Mouse (Mus musculus): ENCODE measurements at regions not wholly inside any gene's neighbourhood (a gene's known extent, or its start where the extent isn't known, plus 50 kb on each side); places are given as distances from the start of the nearest gene placed in this dataset.

- H3K36me3 ChIP-seq (replicated peaks), result no peaks in the 10 kb centered on the region
- DNase-seq (ENCODE audit: low spot score) (no peak), ATAC-seq (ENCODE audit: extremely low read depth, insufficient number of reproducible peaks, low FRiP score, poor library complexity, severe bottlenecking) (no peak)
- no peaks in the 10 kb centered on the region for H3K4me1 ChIP-seq (ENCODE audit: insufficient read depth, low read depth, low read length)
- no peak for TF ChIP-seq GATA1 (IDR thresholded peaks at IDR 0.05; ENCODE audit: borderline replicate concordance, low read length)
- 0 out of 2 replicates have a peak, but pooled peaks cover 4% of the 10 kb centered on the region for H3K27me3 ChIP-seq (ENCODE audit: insufficient read depth, low read length)
- H3K9me3 ChIP-seq (replicated peaks), result no peaks in the 10 kb centered on the region
- no peak overlapping the region for H3K4me3 ChIP-seq (ENCODE audit: low read depth, low read length)
Observed at GRCm38 (mm10) chr1:73337401-73337800, 321.7 kb upstream of the Tnp1 start.

DNA sequence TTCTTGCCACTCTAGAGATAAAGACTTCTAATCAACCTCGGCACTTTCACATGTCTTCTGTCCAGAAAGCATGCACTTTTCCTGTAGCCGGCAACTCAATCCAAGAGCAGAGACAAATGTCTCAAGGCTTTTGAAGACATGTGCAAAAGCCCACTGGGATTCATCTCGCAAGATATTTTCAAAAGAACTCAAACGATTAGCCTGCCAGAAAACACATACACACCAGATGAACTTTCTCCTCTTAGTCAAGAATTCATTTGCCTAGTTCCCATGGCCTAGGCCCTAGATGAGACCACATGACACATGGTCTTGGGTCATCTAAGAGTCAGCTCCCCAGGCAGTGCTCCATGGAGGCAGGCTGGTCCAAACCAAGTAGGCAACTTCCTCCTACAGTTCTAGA is 293.8 kb upstream of the Tnp1 start:
- TF ChIP-seq POLR2AphosphoS5 (IDR thresholded peaks at IDR 0.05; ENCODE audit: insufficient replicate concordance, low read depth, low read length) (no peak), GATA1 (IDR thresholded peaks at IDR 0.05; ENCODE audit: borderline replicate concordance, low read length) (no peak), TAL1 (conservative IDR thresholded peaks at IDR 0.05; ENCODE audit: low read depth, low read length) (no peak), GATA2 (IDR thresholded peaks at IDR 0.05; ENCODE audit: borderline replicate concordance, low read depth, low read length) (no peak), CTCF (IDR thresholded peaks at IDR 0.05; ENCODE audit: low read depth, low read length) (no peak)
- no peak for ATAC-seq (ENCODE audit: extremely low read depth, insufficient number of reproducible peaks, low FRiP score, poor library complexity, severe bottlenecking)
- no peaks in the 10 kb centered on the region for H3K9me3 ChIP-seq (replicated peaks)
- no peaks in the 10 kb centered on the region for H3K4me1 ChIP-seq (ENCODE audit: insufficient read depth, low read depth, low read length)
- no peak overlapping the region for H3K4me3 ChIP-seq (ENCODE audit: low read depth, low read length)
- no peak for DNase-seq (ENCODE audit: low spot score)
- H3K36me3 ChIP-seq (replicated peaks), result no peaks in the 10 kb centered on the region
- H3K27me3 ChIP-seq (ENCODE audit: insufficient read depth, low read length), result peaks cover 10% of the 10 kb centered on the region

GRCm38 (mm10) chr1:73308420-73308819 is 292.7 kb upstream of the Tnp1 start:
- no peak for TF ChIP-seq POLR2AphosphoS5 (IDR thresholded peaks at IDR 0.05; ENCODE audit: insufficient replicate concordance, low read depth, low read length)
- TF ChIP-seq GATA2 (IDR thresholded peaks at IDR 0.05; ENCODE audit: borderline replicate concordance, low read depth, low read length), result no peak
- TF ChIP-seq GATA1 (IDR thresholded peaks at IDR 0.05; ENCODE audit: borderline replicate concordance, low read length), result no peak
- no peak for TF ChIP-seq TAL1 (conservative IDR thresholded peaks at IDR 0.05; ENCODE audit: low read depth, low read length)
- TF ChIP-seq CTCF (IDR thresholded peaks at IDR 0.05; ENCODE audit: low read depth, low read length), result no peak

GRCm38 (mm10) chr1:73307194-73307593 is 291.5 kb upstream of the Tnp1 start:
- DNase-seq (ENCODE audit: low spot score) (no peak), ATAC-seq (ENCODE audit: extremely low read depth, insufficient number of reproducible peaks, low FRiP score, poor library complexity, severe bottlenecking) (no peak)
- H3K36me3 ChIP-seq (replicated peaks), result no peaks in the 10 kb centered on the region
- 0 out of 2 replicates have a peak, but pooled peaks cover 3% of the 10 kb centered on the region for H3K27me3 ChIP-seq (ENCODE audit: insufficient read depth, low read length)
- no peaks in the 10 kb centered on the region for H3K4me1 ChIP-seq (ENCODE audit: insufficient read depth, low read depth, low read length)
- H3K4me3 ChIP-seq (ENCODE audit: low read depth, low read length), result no peak overlapping the region
- no peaks in the 10 kb centered on the region for H3K9me3 ChIP-seq (replicated peaks)
- TF ChIP-seq TAL1 (conservative IDR thresholded peaks at IDR 0.05; ENCODE audit: low read depth, low read length), result no peak
- no peak for TF ChIP-seq CTCF (IDR thresholded peaks at IDR 0.05; ENCODE audit: low read depth, low read length)
- no peak for TF ChIP-seq GATA1 (IDR thresholded peaks at IDR 0.05; ENCODE audit: borderline replicate concordance, low read length)
- TF ChIP-seq GATA2 (IDR thresholded peaks at IDR 0.05; ENCODE audit: borderline replicate concordance, low read depth, low read length), result no peak
- TF ChIP-seq POLR2AphosphoS5 (IDR thresholded peaks at IDR 0.05; ENCODE audit: insufficient replicate concordance, low read depth, low read length), result no peak

More at GRCm38 (mm10) chr1:73308420-73308819, 292.7 kb upstream of the Tnp1 start:
- H3K4me1 ChIP-seq (ENCODE audit: insufficient read depth, low read depth, low read length), result no peaks in the 10 kb centered on the region
- no peak overlapping the region for H3K4me3 ChIP-seq (ENCODE audit: low read depth, low read length)
- DNase-seq (ENCODE audit: low spot score), result no peak
- ATAC-seq (ENCODE audit: extremely low read depth, insufficient number of reproducible peaks, low FRiP score, poor library complexity, severe bottlenecking), result no peak
- H3K36me3 ChIP-seq (replicated peaks), result no peaks in the 10 kb centered on the region
- no peaks in the 10 kb centered on the region for H3K9me3 ChIP-seq (replicated peaks)
- H3K27me3 ChIP-seq (ENCODE audit: insufficient read depth, low read length), result peaks cover 7% of the 10 kb centered on the region

- H3K4me3 ChIP-seq (ENCODE audit: low read depth, low read length), result no peak overlapping the region
- H3K36me3 ChIP-seq (replicated peaks), result no peaks in the 10 kb centered on the region
- ATAC-seq (ENCODE audit: extremely low read depth, insufficient number of reproducible peaks, low FRiP score, poor library complexity, severe bottlenecking), result no peak
- 0 out of 2 replicates have a peak, but pooled peaks cover 3% of the 10 kb centered on the region for H3K27me3 ChIP-seq (ENCODE audit: insufficient read depth, low read length)
- DNase-seq (ENCODE audit: low spot score), result no peak
- no peaks in the 10 kb centered on the region for H3K4me1 ChIP-seq (ENCODE audit: insufficient read depth, low read depth, low read length)
- no peaks in the 10 kb centered on the region for H3K9me3 ChIP-seq (replicated peaks)
- TF ChIP-seq GATA1 (IDR thresholded peaks at IDR 0.05; ENCODE audit: borderline replicate concordance, low read length) (no peak), CTCF (IDR thresholded peaks at IDR 0.05; ENCODE audit: low read depth, low read length) (no peak), GATA2 (IDR thresholded peaks at IDR 0.05; ENCODE audit: borderline replicate concordance, low read depth, low read length) (no peak), POLR2AphosphoS5 (IDR thresholded peaks at IDR 0.05; ENCODE audit: insufficient replicate concordance, low read depth, low read length) (no peak), TAL1 (conservative IDR thresholded peaks at IDR 0.05; ENCODE audit: low read depth, low read length) (no peak)
Observed at GRCm38 (mm10) chr1:73299978-73300688, 284.4 kb upstream of the Tnp1 start.

- ATAC-seq (ENCODE audit: extremely low read depth, insufficient number of reproducible peaks, low FRiP score, poor library complexity, severe bottlenecking), result no peak
- peaks cover 13% of the 10 kb centered on the region for H3K9me3 ChIP-seq (replicated peaks)
- H3K4me1 ChIP-seq (ENCODE audit: insufficient read depth, low read depth, low read length), result no peaks in the 10 kb centered on the region
- DNase-seq (ENCODE audit: low spot score), result no peak
- H3K27me3 ChIP-seq (ENCODE audit: insufficient read depth, low read length), result peaks cover 15% of the 10 kb centered on the region; the same call in 1 of the 2 replicates
- H3K4me3 ChIP-seq (ENCODE audit: low read depth, low read length), result no peak overlapping the region
- no peaks in the 10 kb centered on the region for H3K36me3 ChIP-seq (replicated peaks)
- TF ChIP-seq GATA2 (IDR thresholded peaks at IDR 0.05; ENCODE audit: borderline replicate concordance, low read depth, low read length), result no peak
- no peak for TF ChIP-seq TAL1 (conservative IDR thresholded peaks at IDR 0.05; ENCODE audit: low read depth, low read length)
- no peak for TF ChIP-seq POLR2AphosphoS5 (IDR thresholded peaks at IDR 0.05; ENCODE audit: insufficient replicate concordance, low read depth, low read length)
- TF ChIP-seq GATA1 (IDR thresholded peaks at IDR 0.05; ENCODE audit: borderline replicate concordance, low read length), result no peak
- TF ChIP-seq CTCF (IDR thresholded peaks at IDR 0.05; ENCODE audit: low read depth, low read length), result no peak
Observed at GRCm38 (mm10) chr1:73285342-73285741, 269.6 kb upstream of the Tnp1 start.
